Mouse (Mus musculus) intestine, postnatal 0 days (tissue): ENCODE results near the gene Il2rb. TPM values are rescaled to one million over a fixed set of nuclear protein-coding genes. Genes with fewer than 3 reads are reported as not detected.

Source experiments
- ATAC-seq: fragments of 200-750 bp; cut with Nextera tagmentation; 2 replicates; pipeline ENCODE4 v1.8.0; 2017; ENCODE audit warnings: mild to moderate bottlenecking, moderate TSS enrichment, moderate library complexity
- H3K27ac ChIP-seq: fragments of 300-500 bp; sonication (generic); 2 replicates; pipeline ENCODE4 v1.5.1; 2014; ENCODE audit warnings: mild to moderate bottlenecking, low read depth, low read length, moderate library complexity
- H3K27me3 ChIP-seq: fragments of 300-500 bp; sonication (generic); replicated peaks from 2 replicates; pipeline ENCODE4 v1.6.1; 2014; ENCODE audit warnings: low read length, mixed read lengths; ENCODE audit not compliant: control insufficient read depth, insufficient read depth
- H3K36me3 ChIP-seq: fragments of 300-500 bp; sonication (generic); 2 replicates; pipeline ENCODE4 v1.6.1; 2014; ENCODE audit warnings: mild to moderate bottlenecking, moderate library complexity; ENCODE audit not compliant: control insufficient read depth, insufficient read depth
- H3K4me1 ChIP-seq: fragments of 300-500 bp; sonication (generic); replicated peaks from 2 replicates; pipeline ENCODE4 v1.6.1; 2014; ENCODE audit warnings: antibody characterized with exemption, low read length, mixed read lengths; ENCODE audit not compliant: control insufficient read depth, insufficient read depth
- H3K4me2 ChIP-seq: fragments of 300-500 bp; sonication (generic); replicated peaks from 2 replicates; pipeline ENCODE4 v1.6.1; 2014; ENCODE audit warnings: low read depth, mild to moderate bottlenecking, moderate library complexity
- H3K4me3 ChIP-seq: fragments of 300-500 bp; sonication (generic); 2 replicates; pipeline ENCODE4 v1.5.1; 2014; ENCODE audit warnings: low read depth, low read length
- H3K9ac ChIP-seq: fragments of 300-500 bp; sonication (generic); 2 replicates; pipeline ENCODE4 v1.6.1; 2014; ENCODE audit warnings: mild to moderate bottlenecking, low read depth, low read length
- H3K9me3 ChIP-seq: fragments of 300-500 bp; sonication (generic); 2 replicates; pipeline ENCODE4 v1.6.1; 2016; ENCODE audit warnings: mixed run types; ENCODE audit not compliant: control insufficient read depth
- CTCF ChIP-seq: sonication (generic); IDR thresholded peaks from 2 replicates; pipeline ENCODE4 v1.5.1; 2016; ENCODE audit warnings: low read depth, mild to moderate bottlenecking, control low read depth, antibody characterized with exemption, moderate library complexity
- WGBS: fragments of 180-500 bp; shearing (Covaris S2); extraction: QIAGEN DNeasy Blood & Tissue Kit; methylation state at CpG from one replicate; pipeline ENCODE4 v1.1.7; 2014; 5-methylcytosine and 5-hydroxymethylcytosine counted together
- polyA plus RNA-seq: library from polyadenylated mRNA; unstranded; fragments of >200 nt; fragmentation: Nextera tagmentation; extraction: Ambion mirVana; gene quantifications from 2 replicates; pipeline ENCODE4 v1.2.1, GENCODE M21; 2015

Il2rb gene
- polyA plus RNA-seq, 1 experiment from 2014 or later = 0.63 TPM

DNA sequence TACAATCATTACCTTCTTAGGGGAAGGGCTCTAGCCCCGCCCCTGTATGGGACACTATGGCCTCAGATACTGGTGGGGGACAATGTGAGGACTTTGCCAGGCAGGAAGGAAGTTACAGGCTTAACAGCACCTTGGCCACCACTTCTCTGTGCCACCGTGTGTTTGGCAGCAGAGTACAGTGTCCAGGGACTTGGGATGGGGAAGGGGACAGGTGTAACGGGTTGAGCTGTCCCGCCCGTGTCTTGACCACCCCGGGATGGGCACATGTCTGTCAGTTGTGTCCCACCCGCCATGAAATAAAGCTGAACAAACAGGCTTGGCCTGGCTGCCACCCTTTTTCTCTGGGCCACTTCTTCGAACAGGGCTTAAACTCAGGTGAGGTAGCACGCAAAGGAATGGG, 56.1 kb downstream of the Il2rb start:
- no peaks in the 10 kb centered on the region; the same call in 1 of the 2 replicates for H3K4me1 ChIP-seq
- no peaks in the 10 kb centered on the region; the same call in 1 of the 2 replicates for H3K36me3 ChIP-seq
- 60% methylated on average over 9 of the region's 9 CpGs for WGBS
- H3K4me2 ChIP-seq = no peak overlapping the region
- no peaks in the 10 kb centered on the region for H3K9me3 ChIP-seq
- no peak overlapping the region for H3K27ac ChIP-seq
- ATAC-seq = no peak
- H3K9ac ChIP-seq = no peak overlapping the region
- no peak for TF ChIP-seq CTCF
- H3K27me3 ChIP-seq = peaks cover 38% of the 10 kb centered on the region
- H3K4me3 ChIP-seq = no peak overlapping the region

DNA sequence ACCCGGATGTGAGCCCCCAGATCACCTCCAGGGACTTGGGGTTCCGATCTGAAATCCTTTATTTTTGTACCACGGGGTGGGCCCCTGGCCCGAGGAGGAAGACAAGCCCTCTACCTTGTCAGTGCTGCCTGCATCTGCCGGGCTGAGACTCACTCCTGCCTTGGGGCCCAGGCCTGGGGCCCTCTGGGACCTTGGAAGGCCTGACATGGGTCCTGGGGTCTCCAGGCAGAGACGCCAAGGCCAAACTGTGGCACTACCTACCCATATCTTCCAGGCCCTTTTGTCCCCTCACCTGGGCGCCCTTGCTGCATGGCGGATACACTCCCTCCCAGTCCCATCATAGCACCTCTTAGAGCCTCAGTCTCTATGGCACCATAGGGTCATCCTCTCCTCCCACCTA, 56.6 kb downstream of the Il2rb start:
- 61% methylated on average over 8 of the region's 8 CpGs for WGBS
- no peak for TF ChIP-seq CTCF
- no peak for ATAC-seq

DNA sequence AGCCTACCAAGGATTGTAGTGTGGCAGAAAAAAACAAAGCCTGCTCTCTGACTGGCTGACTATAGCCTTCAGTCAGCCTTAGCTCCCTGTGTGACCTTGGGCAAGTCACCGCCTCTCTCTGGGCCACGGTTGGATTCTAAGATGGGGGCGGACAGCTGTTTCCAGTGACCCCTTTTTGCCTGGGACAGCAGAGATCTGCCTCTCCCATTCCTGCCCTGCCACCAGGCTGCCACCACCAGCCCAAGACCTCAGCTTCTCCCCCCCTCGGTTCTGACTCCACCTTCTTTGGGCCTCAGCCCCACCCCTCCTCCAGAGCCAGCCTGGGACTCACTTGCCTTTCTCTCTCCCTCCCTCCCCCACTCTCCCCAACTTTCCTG, 57.1 kb downstream of the Il2rb start:
- Histone ChIP-seq H3K9ac (no peak overlapping the region), H3K27me3 (peaks cover 38% of the 10 kb centered on the region), H3K4me1 (no peaks in the 10 kb centered on the region; the same call in 1 of the 2 replicates), H3K27ac (no peak overlapping the region), H3K36me3 (no peaks in the 10 kb centered on the region; the same call in 1 of the 2 replicates), H3K4me2 (0 out of 2 replicates have a peak overlapping the region, but pooled peaks have one; percentile 56), H3K9me3 (no peaks in the 10 kb centered on the region), H3K4me3 (no peak overlapping the region)
- ATAC-seq = no peak
- WGBS = 40% methylated on average over 4 of the region's 4 CpGs
- TF ChIP-seq CTCF = no peak

More for the DNA sequence above, 56.6 kb downstream of the Il2rb start:
- Histone ChIP-seq H3K4me1 (no peaks in the 10 kb centered on the region; the same call in 1 of the 2 replicates), H3K4me3 (no peak overlapping the region), H3K27me3 (peaks cover 38% of the 10 kb centered on the region), H3K27ac (no peak overlapping the region), H3K9me3 (no peaks in the 10 kb centered on the region), H3K4me2 (no peak overlapping the region), H3K36me3 (no peaks in the 10 kb centered on the region; the same call in 1 of the 2 replicates), H3K9ac (no peak overlapping the region)

DNA sequence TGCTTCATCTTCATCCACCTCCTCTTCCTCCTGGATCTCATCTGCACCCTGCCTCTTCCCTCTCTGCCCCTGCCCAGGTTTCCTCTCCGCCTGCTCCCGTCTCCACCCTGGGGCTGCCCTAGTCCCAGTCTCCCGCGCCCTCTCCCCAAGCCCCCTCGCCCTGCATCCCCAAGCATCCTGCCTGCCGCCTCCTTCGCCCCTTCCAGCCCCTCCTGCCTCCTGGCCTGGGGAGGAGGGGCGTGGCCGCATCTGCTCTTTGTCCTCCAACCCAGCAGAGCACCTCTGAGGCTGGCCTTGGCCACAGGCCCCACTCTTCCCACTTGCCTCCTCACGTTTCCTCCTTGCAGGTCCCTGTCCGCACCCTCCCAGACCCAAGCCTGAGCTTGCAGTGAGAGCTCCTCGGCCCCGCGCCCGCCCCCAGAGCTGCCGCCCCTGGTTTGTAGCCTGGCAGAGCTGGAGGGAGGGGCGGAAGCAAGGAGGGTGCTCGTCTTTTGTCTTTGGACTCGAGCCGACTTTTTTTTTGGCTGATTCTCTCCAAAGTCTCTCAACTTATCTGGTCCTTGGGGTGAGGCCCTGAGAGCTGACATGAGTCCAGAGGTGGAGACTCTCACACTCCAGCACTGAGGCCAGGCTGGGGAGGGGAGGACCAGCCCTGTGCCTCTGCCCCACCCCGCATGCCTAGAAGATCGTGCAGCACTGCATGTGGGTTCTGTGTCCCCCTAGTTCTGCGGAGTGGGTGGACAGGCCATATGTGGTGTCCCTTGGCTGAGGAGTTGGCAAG, 57.6 kb downstream of the Il2rb start:
- Histone ChIP-seq H3K9ac (no peak overlapping the region), H3K9me3 (no peaks in the 10 kb centered on the region), H3K36me3 (no peaks in the 10 kb centered on the region; the same call in 1 of the 2 replicates), H3K4me1 (no peaks in the 10 kb centered on the region; the same call in 1 of the 2 replicates), H3K4me3 (peak overlapping the region; percentile 17), H3K27me3 (peaks cover 38% of the 10 kb centered on the region), H3K27ac (no peak overlapping the region), H3K4me2 (peak overlapping the region; percentile 56)
- WGBS = 13% methylated on average over 23 of the region's 23 CpGs
- no peak for TF ChIP-seq CTCF
- no peak; the same call in 1 of the 2 replicates for ATAC-seq

DNA sequence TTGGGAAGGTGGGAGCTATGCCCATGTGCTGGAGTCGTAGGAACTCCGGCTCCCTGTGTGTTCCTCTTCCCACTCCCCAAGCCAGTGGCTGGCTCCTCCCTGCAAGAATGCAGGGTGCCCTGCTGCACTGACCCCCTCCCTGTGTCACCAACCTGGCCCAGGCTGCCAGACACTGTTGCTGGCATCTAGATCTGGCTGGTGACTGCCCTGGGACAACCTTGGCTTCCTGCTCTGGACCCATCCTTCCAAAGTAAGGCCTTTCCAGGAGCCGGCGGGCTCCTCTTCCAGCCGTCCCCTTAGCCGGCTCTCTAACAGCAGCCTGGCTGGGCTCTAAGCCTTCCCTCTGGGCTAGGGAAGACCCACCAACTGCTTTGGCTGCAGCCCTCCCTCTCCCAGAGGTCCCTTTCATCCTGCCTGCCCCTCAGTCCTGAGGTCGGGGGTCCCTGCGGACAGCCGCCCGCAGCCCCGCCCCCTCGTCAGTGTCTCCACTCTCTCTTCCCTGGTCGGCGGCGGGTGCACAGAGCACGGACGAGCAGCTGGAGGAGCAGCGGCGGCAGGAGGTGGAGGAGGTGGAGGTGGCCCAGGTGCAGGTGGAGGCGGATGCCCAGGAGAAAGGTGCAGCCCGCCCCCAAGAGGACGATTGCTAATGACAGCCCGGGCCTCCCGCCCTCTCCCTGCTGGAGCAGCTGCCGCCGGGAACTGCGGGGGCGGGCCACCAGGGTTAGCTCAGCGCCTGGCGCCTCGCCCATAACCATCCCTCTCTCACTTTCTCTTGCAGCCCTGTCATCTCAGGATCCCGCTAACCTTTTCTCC, 58.5 kb downstream of the Il2rb start:
- H3K27me3 ChIP-seq = peaks cover 34% of the 10 kb centered on the region
- H3K4me2 ChIP-seq = peak overlapping the region; percentile 56
- H3K36me3 ChIP-seq = peaks cover under 1% of the 10 kb centered on the region; the same call in 1 of the 2 replicates
- TF ChIP-seq CTCF = peak; percentile 67
- no peak overlapping the region for H3K27ac ChIP-seq
- 14% methylated on average over 27 of the region's 32 CpGs for WGBS
- 0 out of 2 replicates have a peak overlapping the region, but pooled peaks have one; percentile 26 for H3K9ac ChIP-seq
- H3K9me3 ChIP-seq = no peaks in the 10 kb centered on the region
- H3K4me1 ChIP-seq = no peaks in the 10 kb centered on the region; the same call in 1 of the 2 replicates
- ATAC-seq = peak; percentile 58
- peak overlapping the region; percentile 17 for H3K4me3 ChIP-seq

DNA sequence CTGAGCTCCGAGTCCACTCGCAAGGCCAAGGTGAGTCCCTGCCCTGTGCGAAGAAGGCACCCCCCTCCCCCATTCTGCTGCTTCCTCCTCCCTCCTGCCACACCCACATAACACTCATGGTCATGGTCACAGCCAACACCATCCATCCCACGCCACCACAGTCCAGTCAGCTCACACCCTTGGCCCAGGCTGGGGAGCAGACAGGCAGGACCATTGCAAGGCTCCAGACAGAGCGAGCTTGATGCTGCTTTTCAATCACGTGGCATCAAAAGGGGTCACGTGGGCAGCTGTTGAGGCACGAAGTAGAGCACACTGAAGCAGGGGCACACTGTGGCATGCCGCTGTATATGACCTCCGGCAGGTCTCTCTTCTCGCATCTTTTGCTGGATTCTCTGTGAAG, 59.4 kb downstream of the Il2rb start:
- 84% methylated on average over 11 of the region's 11 CpGs for WGBS
- Histone ChIP-seq H3K9me3 (no peaks in the 10 kb centered on the region), H3K27ac (no peak overlapping the region), H3K9ac (no peak overlapping the region), H3K27me3 (peaks cover 32% of the 10 kb centered on the region), H3K4me2 (no peak overlapping the region), H3K36me3 (peaks cover 4% of the 10 kb centered on the region; the same call in 1 of the 2 replicates), H3K4me3 (no peak overlapping the region), H3K4me1 (no peaks in the 10 kb centered on the region; the same call in 1 of the 2 replicates)
- TF ChIP-seq CTCF = no peak
- no peak for ATAC-seq
